Mouse (Mus musculus) MEL-GATA-1-ER (cell line): ENCODE results near the gene Psip1.
A peak's percentile ranks its signal among the peaks of the same experiment; 100 is the strongest.
"Not testable (repeated sequence)": the region's sequence is repeated elsewhere in the genome, so short reads cannot be mapped to it uniquely, and the experiment has no call there.

Experiments used
- DNase-seq: peaks from one replicate; pipeline ENCODE4 v3.0.0-alpha.2; 2012; ENCODE audit warnings: low read depth; ENCODE audit errors: extremely low read depth

The Psip1 gene

GRCm38 (mm10) chr4:83501037-83501430 is 14.8 kb upstream of the Psip1 start:
- no peak for DNase-seq

- DNase-seq: no peak
Observed at GRCm38 (mm10) chr4:83500154-83501036, 14.1 kb upstream of the Psip1 start.

GRCm38 (mm10) chr4:83497013-83497412 is 10.8 kb upstream of the Psip1 start:
- DNase-seq: not testable (repeated sequence)

- no peak for DNase-seq
Observed at GRCm38 (mm10) chr4:83493112-83493511, 6.9 kb upstream of the Psip1 start.

GRCm38 (mm10) chr4:83489121-83489520 is 2.9 kb upstream of the Psip1 start:
- DNase-seq: no peak

GRCm38 (mm10) chr4:83485735-83486116 is 533 bp downstream of the Psip1 start:
- DNase-seq: peak; percentile 75

GRCm38 (mm10) chr4:83485250-83485649 is 1.0 kb downstream of the Psip1 start:
- DNase-seq: no peak

GRCm38 (mm10) chr4:83468208-83468607 is 18.1 kb downstream of the Psip1 start:
- DNase-seq: no peak

GRCm38 (mm10) chr4:83467615-83468014 is 18.6 kb downstream of the Psip1 start:
- no peak for DNase-seq

GRCm38 (mm10) chr4:83464827-83465226 is 21.4 kb downstream of the Psip1 start:
- peak; percentile 50 for DNase-seq

GRCm38 (mm10) chr4:83460106-83460505 is 26.2 kb downstream of the Psip1 start:
- DNase-seq: no peak

- no peak for DNase-seq
Observed at GRCm38 (mm10) chr4:83450785-83451184, 35.5 kb downstream of the Psip1 start.

GRCm38 (mm10) chr4:83441050-83441449 is 45.2 kb downstream of the Psip1 start:
- DNase-seq: no peak

GRCm38 (mm10) chr4:83439045-83439444 is 47.2 kb downstream of the Psip1 start:
- no peak for DNase-seq

GRCm38 (mm10) chr4:83438116-83438515 is 48.1 kb downstream of the Psip1 start:
- no peak for DNase-seq

GRCm38 (mm10) chr4:83436375-83436774 is 49.9 kb downstream of the Psip1 start:
- DNase-seq: no peak

GRCm38 (mm10) chr4:83432901-83433300 is 53.4 kb downstream of the Psip1 start:
- DNase-seq: no peak

- no peak for DNase-seq
Observed at GRCm38 (mm10) chr4:83431950-83432349, 54.3 kb downstream of the Psip1 start.

- DNase-seq: peak; percentile 26
Observed at GRCm38 (mm10) chr4:83428845-83429244, 57.4 kb downstream of the Psip1 start.

GRCm38 (mm10) chr4:83427696-83428095 is 58.6 kb downstream of the Psip1 start:
- DNase-seq: no peak

- DNase-seq: no peak
Observed at GRCm38 (mm10) chr4:83427141-83427540, 59.1 kb downstream of the Psip1 start.

- DNase-seq: no peak
Observed at GRCm38 (mm10) chr4:83425119-83425518, 61.1 kb downstream of the Psip1 start.

GRCm38 (mm10) chr4:83423641-83424040 is 62.6 kb downstream of the Psip1 start:
- no peak for DNase-seq
